Mouse (Mus musculus): ENCODE measurements around the gene Gm21725. TPM values are rescaled to one million over a fixed set of nuclear protein-coding genes. Genes with fewer than 3 reads are reported as not detected.
"Not testable (repeated sequence)": the region's sequence is repeated elsewhere in the genome, so short reads cannot be mapped to it uniquely, and the experiment has no call there.

Gene Gm21725
- not detected in 2 replicates for polyA plus RNA-seq (2012; rRNA removed)

DNA sequence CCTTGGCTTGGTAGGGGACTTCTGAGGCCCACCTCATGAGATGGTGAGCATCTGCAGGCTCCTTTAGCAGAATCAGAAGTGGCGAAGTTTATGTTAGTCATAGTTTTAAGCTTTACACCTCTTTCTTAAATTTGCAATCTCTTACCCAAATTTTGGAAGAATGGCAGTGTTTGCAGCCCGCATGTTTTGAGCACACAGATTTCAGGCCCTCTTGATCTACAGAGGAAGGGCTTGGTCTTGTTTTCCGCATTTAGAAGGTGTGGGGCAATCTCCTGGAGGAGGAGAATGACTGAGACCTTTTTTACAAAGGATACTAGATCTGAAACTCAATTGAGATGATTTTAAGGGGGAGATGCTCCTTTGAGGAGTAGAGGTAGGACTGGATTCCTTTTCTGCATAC lies at the start of gene Gm21725:
Gm21725 (minus strand) TSS at position 101 of the 400 bp plus-strand sequence.
- WGBS: no CpG with 5 or more reads among the region's 3 CpGs
- H3K27ac ChIP-seq (ENCODE audit: insufficient read depth, low read depth, low read length); H3K27me3 ChIP-seq (ENCODE audit: control insufficient read depth, insufficient read depth, low read length); H3K4me1 ChIP-seq (ENCODE audit: control insufficient read depth, insufficient read depth, insufficient read length, low read length); H3K36me3 ChIP-seq (ENCODE audit: control insufficient read depth, insufficient read depth, low read length); H3K4me3 ChIP-seq (ENCODE audit: low read depth, low read length): not testable (repeated sequence)

Other genes starting within 250 kb of the Gm21725 start
- gene Gm21891, start 215.6 kb downstream of the Gm21725 start, polyA plus RNA-seq (2012; rRNA removed): not detected in 2 replicates
- gene Gm21425, start 187.1 kb downstream of the Gm21725 start, polyA plus RNA-seq (2012; rRNA removed): not detected in 2 replicates
- not detected in 2 replicates for gene Gm21828, start 125.1 kb downstream of the Gm21725 start, polyA plus RNA-seq (2012; rRNA removed)
- not detected in 2 replicates for gene Gm21440, start 96.7 kb downstream of the Gm21725 start, polyA plus RNA-seq (2012; rRNA removed)
- not detected in 2 replicates for gene Gm21454, start 96.6 kb downstream of the Gm21725 start, polyA plus RNA-seq (2012; rRNA removed)
- not detected in 2 replicates for gene Gm21866, start 116.5 kb upstream of the Gm21725 start, polyA plus RNA-seq (2012; rRNA removed)
- not detected in 2 replicates for gene Gm20773, start 145.0 kb upstream of the Gm21725 start, polyA plus RNA-seq (2012; rRNA removed)